In the genomic region with DNA sequence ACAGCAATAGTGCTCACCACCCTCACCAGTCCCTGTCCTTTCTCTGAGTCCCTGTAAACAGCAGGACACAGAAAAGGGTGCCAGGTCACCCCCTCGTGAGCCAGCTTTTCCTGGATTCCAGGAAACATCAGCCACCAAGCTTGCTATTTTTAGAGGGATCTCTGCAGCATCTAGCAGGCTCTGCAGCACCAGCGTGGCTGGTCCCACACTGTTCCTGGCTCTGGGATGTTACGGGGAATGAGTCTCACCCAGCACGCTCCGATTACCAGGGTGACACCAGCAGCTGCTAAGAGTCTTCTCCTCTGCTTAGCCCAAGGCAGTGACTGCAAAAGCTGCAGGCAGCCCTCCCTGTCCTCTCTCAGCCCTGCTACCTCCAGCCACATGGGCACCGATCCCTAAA, we compare ENCODE assay signal across 13 mouse cellular contexts. TPM values are rescaled to one million over a fixed set of nuclear protein-coding genes. Genes with fewer than 3 reads are reported as not detected.
DNase-seq lines count a peak whose midpoint lies in the region; ATAC-seq and TF ChIP-seq lines count a peak whose summit lies in the region.
"Had no signal": no experiment of that assay in that cellular context is flagged by ENCODE, and none has a peak within 500 bp of the region (broad histone marks: within the 10 kb centered on the region; RNA-seq: fewer than 3 reads in every experiment).

No protein-coding gene starts in this region.

- no peak for TF ChIP-seq POLR2A in limb, embryonic 14.5 days (IDR thresholded peaks at IDR 0.05; ENCODE audit: borderline replicate concordance, extremely low read depth, insufficient read depth, insufficient read length)

- no peak overlapping the region for H3K4me3 ChIP-seq in kidney, postnatal 0 days (replicated peaks; ENCODE audit: low read depth, low read length)
- H3K4me3 ChIP-seq in limb, embryonic 14.5 days (replicated peaks; ENCODE audit: low read length) = no peak overlapping the region
- H3K4me3 ChIP-seq in midbrain, embryonic 11.5 days (ENCODE audit: low read depth, low read length) = no peak overlapping the region
- H3K4me3 ChIP-seq: embryonic facial prominence, embryonic 13.5 days; liver, embryonic 15.5 days; neural tube, embryonic 12.5 days had no signal

- no peak for DNase-seq in frontal cortex, postnatal 14 days (ENCODE audit: low spot score in 2 of 2)
- peak; percentile 34 for DNase-seq in kidney, postnatal 0 days (ENCODE audit: low spot score)
- no peak for DNase-seq in kidney, adult 11 months
- DNase-seq in gastrocnemius, postnatal 10 days = peak; percentile 26
- no peak for DNase-seq in limb, embryonic 14.5 days (ENCODE audit: low spot score)
- no peak for DNase-seq in layer of hippocampus, adult 9-11 months
- DNase-seq in midbrain, embryonic 11.5 days (ENCODE audit: low spot score, missing footprints) = no peak
- DNase-seq: cerebellum, adult 9-11 months had no signal

- H3K27ac ChIP-seq in kidney, postnatal 0 days = no peak overlapping the region
- no peak overlapping the region for H3K27ac ChIP-seq in limb, embryonic 14.5 days (replicated peaks; ENCODE audit: low read depth, low read length)
- no peak overlapping the region for H3K27ac ChIP-seq in midbrain, embryonic 11.5 days (ENCODE audit: low read depth, low read length)
- H3K27ac ChIP-seq: embryonic facial prominence, embryonic 13.5 days; liver, embryonic 15.5 days; neural tube, embryonic 12.5 days had no signal

- 20% methylated on average over 6 of the region's 6 CpGs for WGBS in kidney, postnatal 0 days
- 22% methylated on average over 6 of the region's 6 CpGs for WGBS in limb, embryonic 14.5 days
- 44% methylated on average over 6 of the region's 6 CpGs for WGBS in midbrain, embryonic 11.5 days

- no peaks in the 10 kb centered on the region for H3K9me3 ChIP-seq in kidney, postnatal 0 days (replicated peaks; ENCODE audit: low read length)
- H3K9me3 ChIP-seq in limb, embryonic 14.5 days (ENCODE audit: control insufficient read depth, low read length) = no peaks in the 10 kb centered on the region
- H3K9me3 ChIP-seq in midbrain, embryonic 11.5 days (ENCODE audit: control insufficient read depth, low read length) = no peaks in the 10 kb centered on the region
- H3K9me3 ChIP-seq: embryonic facial prominence, embryonic 13.5 days; G1E; liver, embryonic 15.5 days; neural tube, embryonic 12.5 days had no signal

- ATAC-seq in frontal cortex, adult (ENCODE audit: low TSS enrichment) = peak; percentile 85
- no peak for ATAC-seq in kidney, postnatal 0 days (replicated peaks; ENCODE audit: low FRiP score, low read depth)
- ATAC-seq in limb, embryonic 14.5 days (ENCODE audit: low FRiP score, low read depth) = 0 out of 2 replicates have a peak, but pooled peaks have one; percentile 37
- no peak for ATAC-seq in midbrain, embryonic 11.5 days (ENCODE audit: low FRiP score)

- H3K36me3 ChIP-seq in kidney, postnatal 0 days (ENCODE audit: insufficient read depth, low read length) = no peaks in the 10 kb centered on the region
- no peaks in the 10 kb centered on the region for H3K36me3 ChIP-seq in limb, embryonic 14.5 days (ENCODE audit: control insufficient read depth, insufficient read depth, low read length)
- H3K36me3 ChIP-seq in midbrain, embryonic 11.5 days (ENCODE audit: control insufficient read depth, insufficient read depth, low read length) = no peaks in the 10 kb centered on the region
- H3K36me3 ChIP-seq: embryonic facial prominence, embryonic 13.5 days; G1E; liver, embryonic 15.5 days; neural tube, embryonic 12.5 days had no signal

- H3K4me2 ChIP-seq in kidney, postnatal 0 days (ENCODE audit: low read length) = 0 out of 2 replicates have a peak overlapping the region, but pooled peaks have one; percentile 5
- H3K4me2 ChIP-seq in limb, embryonic 14.5 days (replicated peaks; ENCODE audit: low read depth, low read length, severe bottlenecking) = no peak overlapping the region
- no peak overlapping the region for H3K4me2 ChIP-seq in midbrain, embryonic 11.5 days
- H3K4me2 ChIP-seq: embryonic facial prominence, embryonic 13.5 days; liver, embryonic 15.5 days; neural tube, embryonic 12.5 days had no signal

- H3K9ac ChIP-seq in kidney, postnatal 0 days (ENCODE audit: low read depth, low read length) = no peak overlapping the region
- H3K9ac ChIP-seq in limb, embryonic 14.5 days (ENCODE audit: low read depth, low read length, severe bottlenecking) = no peak overlapping the region
- H3K9ac ChIP-seq in midbrain, embryonic 11.5 days (ENCODE audit: low read length) = no peak overlapping the region
- H3K9ac ChIP-seq: embryonic facial prominence, embryonic 13.5 days; liver, embryonic 15.5 days; neural tube, embryonic 12.5 days had no signal

- H3K27me3 ChIP-seq in kidney, postnatal 0 days (ENCODE audit: insufficient read depth, low read length) = no peaks in the 10 kb centered on the region
- 0 out of 2 replicates have a peak, but pooled peaks cover 3% of the 10 kb centered on the region for H3K27me3 ChIP-seq in limb, embryonic 14.5 days (ENCODE audit: control insufficient read depth, insufficient read depth, low read length)
- no peaks in the 10 kb centered on the region; the same call in 1 of the 2 replicates for H3K27me3 ChIP-seq in midbrain, embryonic 11.5 days (ENCODE audit: control insufficient read depth, insufficient read depth, low read length)
- H3K27me3 ChIP-seq: neural tube, embryonic 12.5 days had no signal

- H3K4me1 ChIP-seq in kidney, postnatal 0 days (replicated peaks; ENCODE audit: insufficient read depth, low read length) = no peaks in the 10 kb centered on the region
- 0 out of 2 replicates have a peak, but pooled peaks cover 5% of the 10 kb centered on the region for H3K4me1 ChIP-seq in limb, embryonic 14.5 days (ENCODE audit: control insufficient read depth, insufficient read depth, low read length)
- peaks cover 10% of the 10 kb centered on the region for H3K4me1 ChIP-seq in midbrain, embryonic 11.5 days (ENCODE audit: control insufficient read depth, insufficient read depth, low read length)
- H3K4me1 ChIP-seq: liver, embryonic 15.5 days had no signal

- no peak for TF ChIP-seq CTCF in kidney, postnatal 0 days (IDR thresholded peaks at IDR 0.05; ENCODE audit: low read depth)

RNA-seq across cellular contexts. Expression of gene Odf3l1, which starts 31.6 kb away (rescaled TPM):
- polyA plus RNA-seq in kidney, postnatal 0 days (2015; fragmentation: Nextera tagmentation; extraction: Ambion mirVana) = 0.11 TPM in 1 of 2 replicates, not detected in the other
- total RNA-seq in gastrocnemius, postnatal 10 days (2021) = under 1 TPM; 0.72 to 0.82 TPM
- polyA plus RNA-seq in limb, embryonic 14.5 days (2012; rRNA removed) = 2.6 and 2.9 TPM in 2 replicates
- 1.7 and 1.8 TPM in 2 replicates for polyA plus RNA-seq in limb, embryonic 14.5 days (2014; fragmentation: Nextera tagmentation; extraction: Ambion mirVana)
- not detected in 2 replicates for polyA plus RNA-seq in midbrain, embryonic 11.5 days (2014; fragmentation: Nextera tagmentation; extraction: Ambion mirVana)
- total RNA-seq: G1E had no signal
- polyA plus RNA-seq: G1E; neural tube, embryonic 12.5 days had no signal

RNA-seq across cellular contexts. Expression of gene Cspg4, which starts 31.9 kb away (rescaled TPM):
- 18.1 and 19.8 TPM in 2 replicates for polyA plus RNA-seq in kidney, postnatal 0 days (2015; fragmentation: Nextera tagmentation; extraction: Ambion mirVana)
- 10 to 100 TPM; 22.0 to 31.7 TPM for total RNA-seq in gastrocnemius, postnatal 10 days (2021)
- polyA plus RNA-seq in limb, embryonic 14.5 days (2012; rRNA removed) = 59.9 and 80.6 TPM in 2 replicates
- polyA plus RNA-seq in limb, embryonic 14.5 days (2014; fragmentation: Nextera tagmentation; extraction: Ambion mirVana) = 47.1 and 49.2 TPM in 2 replicates
- polyA plus RNA-seq in midbrain, embryonic 11.5 days (2014; fragmentation: Nextera tagmentation; extraction: Ambion mirVana) = 1.1 and 1.4 TPM in 2 replicates
- polyA plus RNA-seq: G1E had no signal

RNA-seq across cellular contexts. Expression of gene Lingo1, which starts 36.6 kb away (rescaled TPM):
- 2.6 and 3.2 TPM in 2 replicates for polyA plus RNA-seq in kidney, postnatal 0 days (2015; fragmentation: Nextera tagmentation; extraction: Ambion mirVana)
- 1 to 10 TPM; 2.0 to 2.6 TPM for total RNA-seq in gastrocnemius, postnatal 10 days (2021)
- 21.0 and 29.9 TPM in 2 replicates for polyA plus RNA-seq in limb, embryonic 14.5 days (2012; rRNA removed)
- polyA plus RNA-seq in limb, embryonic 14.5 days (2014; fragmentation: Nextera tagmentation; extraction: Ambion mirVana) = 5.4 and 5.5 TPM in 2 replicates
- 4.3 and 5.7 TPM in 2 replicates for polyA plus RNA-seq in midbrain, embryonic 11.5 days (2014; fragmentation: Nextera tagmentation; extraction: Ambion mirVana)
- polyA plus RNA-seq: G1E had no signal

Comparison
In these comparisons a context has a peak if more than half of its experiments do, and no peak if none do; other contexts are left out.
1. DNase-seq: peak in kidney, postnatal 0 days (single experiment) and gastrocnemius, postnatal 10 days (single experiment); none in frontal cortex, postnatal 14 days (0 of 2), kidney, adult 11 months (single experiment), limb, embryonic 14.5 days (single experiment), layer of hippocampus, adult 9-11 months (single experiment) and midbrain, embryonic 11.5 days (single experiment).
2. ATAC-seq: peak in frontal cortex, adult (single experiment) and limb, embryonic 14.5 days (single experiment); none in kidney, postnatal 0 days (single experiment) and midbrain, embryonic 11.5 days (single experiment).